Mouse (Mus musculus) v-Abl transformed pro-B cells (cell line): ENCODE measurements around the gene Usp20.

Experiments
- in situ Hi-C, 2 experiments: fragments of 400-800 bp; cut with MboI; formaldehyde crosslinking; loops; one replicate each; pipeline ENCODE4 v1.15.1; 2025; ENCODE audit not compliant: unreplicated experiment in 2 of 2

Usp20 gene

DNA sequence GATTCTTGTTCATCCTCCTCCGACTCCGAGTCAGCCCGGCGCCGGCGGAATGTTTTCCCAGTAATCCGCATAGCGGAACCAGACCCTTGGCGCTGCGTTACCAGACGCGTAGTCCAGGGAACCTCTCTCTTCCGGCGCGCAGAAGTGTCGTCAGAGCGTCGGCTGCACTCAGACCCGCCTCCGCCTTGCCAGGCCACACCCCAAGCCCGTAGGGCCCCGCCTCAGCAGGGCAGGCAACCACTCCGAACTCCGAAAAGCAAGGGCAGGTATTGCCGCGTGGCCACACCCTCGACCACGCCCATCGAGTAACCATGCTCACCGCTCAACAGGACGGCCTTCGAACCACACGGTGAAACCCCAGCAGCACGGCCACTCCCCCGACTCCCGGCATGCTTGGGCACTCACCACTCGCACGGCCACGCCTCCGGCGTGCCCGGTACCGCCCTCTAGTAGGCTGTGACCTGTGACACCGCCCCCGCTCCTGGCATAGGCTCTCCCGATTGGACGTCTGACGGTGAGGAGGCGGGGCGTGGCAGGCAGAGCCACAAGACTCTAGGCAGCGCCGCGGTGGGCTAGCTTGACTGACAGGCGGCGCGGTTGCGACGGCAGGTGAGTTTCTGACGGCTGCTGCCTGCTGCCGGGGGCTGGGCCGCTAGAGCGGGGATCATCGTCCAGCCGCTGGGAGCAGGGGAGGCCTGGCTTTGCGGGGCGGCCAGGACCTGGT is at the start of gene Usp20, which contains the start of gene BC005624:
Gene Usp20, plus strand, starts transcription at position 490 of the 724 bp plus-strand sequence.
Gene BC005624, minus strand, starts transcription at position 412 of the 724 bp plus-strand sequence.
- in situ Hi-C loops = no loop called here

DNA sequence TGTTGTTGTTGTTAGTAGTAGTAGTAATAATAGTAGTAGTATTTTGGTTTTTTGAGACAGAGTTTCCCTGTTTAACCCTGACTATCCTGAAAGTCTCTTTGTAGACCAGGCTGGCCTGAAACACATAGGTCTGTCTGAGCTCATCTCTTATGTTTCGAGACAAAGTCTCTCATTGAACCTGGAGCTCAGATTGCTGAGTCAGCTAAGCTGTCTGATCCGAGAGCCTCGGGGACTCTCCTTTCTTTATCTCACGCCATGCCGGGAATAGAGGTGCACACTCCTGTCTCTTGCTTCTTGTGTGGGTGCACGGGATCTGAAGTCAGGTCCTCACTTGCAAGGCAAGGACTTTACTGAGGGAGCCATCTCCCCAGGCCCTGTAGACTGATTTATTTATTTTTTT is 49.0 kb upstream of the Usp20 start:
- in situ Hi-C loops = loop anchor here (5.0 to 10.0 kb wide), 5 partner anchors 41 to 888 kb away; partner anchors contain the start of gene Wdr34 (in 1 of the 2)

DNA sequence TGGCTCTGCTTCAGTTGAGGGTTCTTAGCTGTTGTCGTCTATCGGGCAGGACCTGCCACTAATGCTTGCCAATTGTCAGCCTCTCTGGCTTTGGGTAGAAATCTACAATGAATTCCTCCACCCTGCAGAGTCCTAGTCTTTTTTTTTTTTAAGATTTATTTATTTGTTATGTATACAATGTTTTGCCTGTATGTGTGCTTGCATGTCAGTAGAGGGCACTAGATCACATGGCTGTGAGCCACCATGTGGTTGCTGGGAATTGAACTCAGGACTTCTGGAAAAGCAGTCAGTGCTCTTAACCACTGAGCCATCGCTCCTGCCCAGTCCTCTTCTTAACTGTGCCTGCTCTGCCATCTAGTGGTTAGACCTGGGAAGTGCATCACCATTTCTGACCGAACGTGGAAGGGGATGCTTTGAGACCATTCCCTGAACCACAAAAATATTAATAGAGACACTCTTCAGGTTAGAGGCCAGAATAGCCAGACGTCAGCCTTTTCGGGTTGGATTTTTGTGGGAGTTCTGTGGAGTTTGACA is 48.1 kb upstream of the Usp20 start:
- in situ Hi-C loops = loop anchor here (5.0 to 10.0 kb wide), 5 partner anchors 42 to 889 kb away; partner anchors contain the start of gene Wdr34 (in 1 of the 2)

DNA sequence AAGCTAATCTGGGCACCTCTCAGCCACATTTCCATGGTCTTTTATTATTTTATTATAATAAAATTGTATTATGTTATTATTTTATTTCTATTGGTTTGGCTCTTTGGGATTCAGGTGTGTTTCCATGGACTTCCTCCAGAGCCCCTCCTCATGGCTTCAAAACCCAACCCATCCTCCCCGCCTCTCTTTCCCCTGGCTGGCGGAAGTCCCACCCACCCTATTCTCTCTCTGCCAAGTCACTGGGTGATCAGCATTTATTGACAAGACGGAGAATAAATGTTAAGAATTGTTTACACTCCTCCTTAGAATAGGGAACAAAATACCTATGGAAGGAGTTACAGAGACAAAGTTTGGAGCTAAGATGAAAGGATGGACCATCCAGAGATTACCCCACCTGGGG is 45.3 kb upstream of the Usp20 start:
- in situ Hi-C loops = loop anchor here in 1 of 2 experiments (10.0 kb wide), 2 partner anchors 112 to 892 kb away; partner anchors contain the start of gene Wdr34

DNA sequence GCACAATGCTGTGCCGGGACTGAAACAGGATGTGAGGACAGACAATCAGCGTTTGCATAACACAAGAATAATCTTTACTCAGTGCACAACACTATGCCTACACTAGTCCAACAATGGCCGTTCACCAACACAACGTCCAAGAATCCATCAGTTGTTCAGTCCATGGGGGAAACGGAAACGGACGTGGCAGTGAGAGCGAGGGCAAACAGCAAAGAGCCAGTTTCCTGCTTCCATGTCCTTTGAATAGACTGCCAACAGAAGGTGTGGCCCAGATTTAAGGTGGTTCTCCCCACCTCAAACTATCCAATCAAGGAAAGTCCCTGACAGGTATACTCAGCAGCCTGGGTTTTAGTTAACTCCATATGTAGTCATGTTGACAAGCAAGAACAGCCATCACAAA is 44.3 kb upstream of the Usp20 start:
- in situ Hi-C loops = loop anchor here in 1 of 2 experiments (10.0 kb wide), 2 partner anchors 113 to 893 kb away; partner anchors contain the start of gene Wdr34

DNA sequence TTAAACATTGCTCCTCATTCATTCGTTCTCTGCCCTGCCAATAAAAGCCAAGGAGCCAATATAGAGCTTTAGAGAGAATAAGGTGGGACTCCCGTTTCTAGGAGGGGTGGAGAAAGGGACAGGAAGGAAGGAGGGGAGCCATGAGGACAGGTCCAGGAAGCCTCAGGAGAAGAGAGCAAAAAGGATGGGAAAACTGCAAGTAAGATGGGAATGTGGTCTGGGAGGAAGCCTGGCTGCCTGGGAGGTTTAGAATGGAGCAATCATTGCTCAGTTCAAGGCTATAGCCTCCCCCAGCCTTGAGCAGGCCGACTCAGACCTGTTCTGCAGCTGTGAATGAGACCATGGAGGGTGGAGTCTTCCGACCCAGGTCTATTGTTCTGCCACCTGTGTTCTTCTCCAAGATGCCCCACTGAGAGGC is 43.5 kb upstream of the Usp20 start:
- in situ Hi-C loops = loop anchor here in 1 of 2 experiments (10.0 kb wide), 2 partner anchors 114 to 894 kb away; partner anchors contain the start of gene Wdr34

DNA sequence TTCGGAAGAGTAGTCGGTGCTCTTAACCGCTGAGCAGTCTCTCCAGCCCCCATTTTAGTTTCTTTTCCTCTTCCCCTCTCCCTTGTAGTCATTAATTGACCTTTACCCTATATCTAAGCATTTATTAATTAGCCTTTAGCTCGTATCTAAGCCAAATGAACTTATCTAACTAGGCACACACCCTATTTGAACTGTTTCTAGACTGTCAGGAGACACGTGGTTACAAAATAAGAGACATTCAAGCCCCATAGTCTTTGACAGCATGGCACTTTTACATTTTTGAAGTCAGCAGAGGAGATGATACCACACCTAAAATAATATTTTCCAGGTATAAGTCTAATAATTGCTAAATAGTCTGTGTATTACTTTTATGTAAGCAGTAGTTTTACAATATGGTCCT is 40.5 kb upstream of the Usp20 start:
- in situ Hi-C loops = loop anchor here in 1 of 2 experiments (5.0 kb wide), 1 partner anchor 509 kb away; no protein-coding TSS in a partner anchor

DNA sequence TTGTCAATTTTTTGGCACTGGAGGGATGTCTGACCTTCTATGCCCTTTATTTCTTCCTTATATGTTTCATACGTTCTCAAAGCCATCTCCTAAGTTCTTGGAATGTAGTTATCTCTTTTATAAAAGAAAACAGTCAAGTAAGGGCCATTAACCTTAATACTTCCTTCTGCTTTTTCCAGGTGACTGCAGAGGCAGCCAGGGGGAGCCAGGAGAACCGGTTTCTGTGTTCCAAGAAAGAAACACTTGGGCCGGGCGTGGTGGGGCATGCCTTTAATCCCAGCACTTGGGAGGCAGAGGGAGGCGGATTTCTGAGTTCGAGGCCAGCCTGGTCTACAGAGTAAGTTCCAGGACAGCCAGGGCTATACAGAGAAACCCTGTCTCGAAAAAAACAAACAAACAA is 40.0 kb upstream of the Usp20 start:
- in situ Hi-C loops = loop anchor here in 1 of 2 experiments (5.0 kb wide), 1 partner anchor 510 kb away; no protein-coding TSS in a partner anchor

DNA sequence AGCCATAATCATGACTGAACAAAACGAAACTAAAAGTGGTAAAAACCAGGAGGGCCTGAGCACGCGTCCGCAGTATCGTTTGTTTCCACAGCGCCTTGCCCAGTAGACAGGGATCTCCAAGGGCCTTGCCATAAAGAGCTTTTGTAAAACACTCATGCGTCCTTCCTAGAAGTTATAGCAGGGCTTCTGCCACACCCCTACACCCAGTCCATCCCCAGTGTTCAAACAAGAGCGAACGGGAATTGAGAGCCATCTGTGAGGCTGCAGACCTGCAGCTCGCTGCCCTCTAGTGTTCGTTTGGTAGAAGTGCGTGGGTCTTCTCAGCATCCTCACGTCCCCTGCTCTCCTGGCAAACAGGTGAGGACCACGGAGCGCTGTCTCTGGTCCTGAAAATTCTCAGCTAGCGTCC is 39.5 kb upstream of the Usp20 start:
- in situ Hi-C loops = loop anchor here in 1 of 2 experiments (5.0 kb wide), 1 partner anchor 510 kb away; no protein-coding TSS in a partner anchor

DNA sequence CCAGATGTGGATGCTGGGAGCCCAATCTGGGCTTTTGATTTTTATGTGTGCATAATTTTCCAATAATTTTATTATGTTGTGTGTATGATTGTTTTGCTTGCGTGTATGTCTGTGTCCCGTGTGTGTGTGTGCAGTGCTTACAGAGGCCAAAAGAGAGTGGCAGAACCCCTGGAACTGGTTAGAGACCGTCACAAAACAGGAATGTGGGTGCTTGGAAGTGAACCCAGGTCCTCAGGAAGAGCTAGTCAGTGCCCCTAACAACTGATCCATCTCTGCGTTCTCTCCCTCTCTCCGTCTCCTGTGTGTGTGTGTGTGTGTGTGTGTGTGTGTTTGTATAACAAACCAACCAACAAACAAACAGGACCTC is 29.6 kb upstream of the Usp20 start:
- in situ Hi-C loops = no loop called here

DNA sequence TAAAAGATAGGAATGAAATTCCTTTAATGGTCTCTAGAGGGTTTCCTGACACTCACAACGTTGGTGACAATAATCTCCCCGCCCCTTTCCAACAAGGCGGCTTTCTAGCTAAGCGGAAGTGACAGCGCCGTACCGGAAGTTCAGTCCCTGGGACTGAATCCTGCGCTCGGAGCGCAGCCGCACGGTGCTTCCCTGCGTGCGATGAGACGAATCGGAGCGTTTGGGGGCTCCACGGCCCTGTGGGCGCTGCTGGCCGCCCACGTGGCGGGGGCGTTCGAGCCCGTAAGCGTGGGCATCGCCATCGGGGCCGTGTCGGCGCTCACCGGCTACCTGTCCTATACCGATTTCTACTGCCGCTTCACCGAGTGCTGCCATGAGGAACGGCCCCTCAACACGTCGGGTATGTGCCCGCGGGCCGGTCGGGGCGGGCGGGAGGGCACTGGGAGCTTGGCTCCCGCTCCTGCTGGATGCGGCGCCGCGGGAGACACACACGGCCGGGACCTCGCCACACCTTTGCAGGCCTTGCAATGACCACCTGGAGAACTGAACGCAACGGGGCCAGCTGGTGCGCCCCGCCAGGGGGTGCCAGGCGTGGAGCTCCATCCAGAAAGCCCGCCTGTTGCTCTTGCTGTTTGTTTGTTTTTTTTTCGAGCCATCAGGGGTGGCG is 29.1 kb upstream of the Usp20 start, which contains the start of gene Tor1b:
Gene Tor1b, plus strand, starts transcription at position 136 of the 667 bp plus-strand sequence.
- in situ Hi-C loops = no loop called here

DNA sequence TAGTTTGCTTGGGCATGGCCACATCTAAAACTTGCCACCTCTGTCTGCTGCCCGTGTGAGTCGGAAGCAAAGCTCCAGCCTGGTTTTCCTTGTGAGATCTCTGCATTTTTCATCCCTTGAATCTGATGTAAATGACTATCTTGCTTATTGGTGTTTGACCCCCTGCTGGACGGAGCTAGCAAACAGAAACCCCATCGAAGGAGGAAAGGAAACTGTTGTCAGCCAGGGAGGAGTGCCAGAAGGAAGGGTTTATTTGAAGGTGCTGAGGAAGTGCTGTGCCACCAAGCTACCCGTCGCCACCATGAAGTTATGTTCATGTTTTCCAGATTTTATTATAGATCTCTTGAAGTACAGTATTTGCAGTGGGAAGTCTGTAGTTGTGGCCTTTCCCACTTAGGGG is 27.3 kb upstream of the Usp20 start:
- in situ Hi-C loops = no loop called here

DNA sequence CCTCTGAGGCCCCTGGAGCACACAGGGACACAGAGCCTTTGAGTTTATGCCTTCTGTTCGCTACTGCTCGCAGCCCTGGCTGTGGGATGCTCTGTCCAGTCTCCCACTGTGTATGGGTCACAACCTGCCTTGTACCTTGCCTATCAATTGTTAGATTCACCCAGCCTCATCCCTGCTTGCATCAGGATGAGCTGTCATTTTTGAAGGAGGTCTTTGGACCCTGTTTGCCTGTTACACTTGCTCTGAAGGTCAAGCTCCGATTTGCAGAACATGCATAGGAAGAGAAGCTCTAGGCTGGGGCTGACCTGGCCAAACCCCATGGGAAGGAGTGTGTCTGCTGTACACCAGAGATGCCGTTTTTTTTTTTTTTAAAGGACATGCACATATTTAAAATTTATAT is 24.6 kb upstream of the Usp20 start:
- in situ Hi-C loops = no loop called here

DNA sequence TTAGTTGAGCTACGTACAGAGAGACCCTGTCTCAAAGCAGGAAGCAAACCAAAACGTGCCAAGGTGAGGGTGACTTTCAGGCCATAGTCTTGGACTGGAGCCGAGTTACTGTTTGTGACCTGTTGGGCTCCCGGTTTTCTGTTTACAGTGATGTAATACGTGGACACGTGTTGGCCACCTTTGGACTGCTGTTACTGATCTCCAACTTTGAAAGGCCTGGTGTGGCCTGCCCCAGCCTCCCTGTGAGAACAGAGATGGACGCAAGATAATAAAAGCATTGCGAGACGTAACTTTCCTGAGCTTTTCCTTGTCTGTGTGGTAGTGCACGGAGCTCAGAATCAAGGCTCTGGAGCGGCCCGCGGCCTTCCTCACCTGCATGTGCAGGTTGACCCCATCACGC is 23.4 kb upstream of the Usp20 start:
- in situ Hi-C loops = no loop called here

DNA sequence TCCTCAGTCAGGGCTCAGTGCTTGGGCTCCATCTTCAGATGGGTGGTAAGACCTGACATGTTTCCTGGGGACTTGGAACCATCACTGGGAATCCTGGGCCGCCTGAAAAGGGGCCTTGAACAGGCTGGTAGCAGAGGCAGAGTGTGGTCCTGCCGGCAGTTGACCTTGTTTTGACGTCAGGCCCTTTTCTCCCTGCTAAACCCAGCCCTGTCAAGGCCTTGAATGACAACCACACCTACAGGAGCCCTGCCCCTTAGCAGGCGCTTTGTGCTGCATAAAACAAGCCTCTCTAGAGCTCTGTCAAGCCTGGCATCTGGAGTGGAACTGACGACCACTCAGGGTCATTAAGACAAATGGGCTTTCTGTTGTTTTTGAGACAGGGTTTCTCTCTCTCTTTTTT is 22.2 kb upstream of the Usp20 start:
- in situ Hi-C loops = no loop called here

DNA sequence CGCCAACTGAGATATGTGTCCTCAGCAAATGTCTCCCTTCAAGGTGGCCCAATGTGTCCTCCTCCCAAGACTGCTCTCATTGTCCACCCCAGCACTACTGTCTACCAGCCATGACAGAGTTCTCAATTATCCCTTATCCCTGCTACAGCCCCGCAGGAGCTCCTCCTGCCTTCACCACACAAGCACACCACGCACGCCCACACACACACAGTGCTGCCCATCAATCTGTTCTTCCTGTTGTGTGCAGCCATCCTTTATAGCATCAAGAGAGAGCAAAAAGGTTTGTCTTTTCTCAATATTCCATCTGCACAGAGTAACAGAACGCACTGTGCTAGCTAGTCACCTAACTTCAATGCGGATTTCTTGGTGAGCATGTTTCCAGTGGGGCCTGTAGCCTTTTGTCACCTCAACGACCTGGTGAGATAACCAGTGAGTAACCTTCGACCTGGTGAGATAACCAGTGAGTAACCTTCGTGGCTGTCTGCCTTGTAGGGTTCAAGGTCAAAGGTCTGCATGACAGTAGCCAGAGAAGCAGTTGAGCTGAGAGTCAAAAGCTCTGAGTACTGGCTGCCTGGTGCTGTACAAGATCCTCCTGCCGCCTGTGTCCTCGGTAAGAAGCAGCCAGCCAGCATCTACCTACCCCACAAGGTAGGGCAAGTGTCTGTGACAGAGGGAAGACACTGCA is 19.4 kb upstream of the Usp20 start:
- in situ Hi-C loops = no loop called here

DNA sequence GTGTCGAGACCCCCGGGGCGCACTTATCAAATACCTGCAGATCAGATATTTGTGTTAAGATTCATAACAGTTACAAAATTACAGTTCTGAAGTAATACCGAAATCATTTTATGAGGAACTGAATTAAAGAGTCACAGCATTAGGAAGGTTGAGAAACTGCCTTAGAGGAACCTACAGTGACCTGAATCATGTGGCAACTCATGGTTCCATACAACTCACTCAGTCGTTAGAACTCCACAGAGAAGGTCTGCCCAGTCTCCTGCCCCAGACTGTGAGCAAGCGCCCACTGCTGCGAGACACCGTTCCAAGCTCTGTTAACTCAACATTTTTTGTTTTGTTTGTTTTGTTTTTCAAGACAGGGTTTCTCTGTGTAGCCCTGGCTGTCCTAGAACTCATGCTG is 16.5 kb upstream of the Usp20 start:
- in situ Hi-C loops = no loop called here

DNA sequence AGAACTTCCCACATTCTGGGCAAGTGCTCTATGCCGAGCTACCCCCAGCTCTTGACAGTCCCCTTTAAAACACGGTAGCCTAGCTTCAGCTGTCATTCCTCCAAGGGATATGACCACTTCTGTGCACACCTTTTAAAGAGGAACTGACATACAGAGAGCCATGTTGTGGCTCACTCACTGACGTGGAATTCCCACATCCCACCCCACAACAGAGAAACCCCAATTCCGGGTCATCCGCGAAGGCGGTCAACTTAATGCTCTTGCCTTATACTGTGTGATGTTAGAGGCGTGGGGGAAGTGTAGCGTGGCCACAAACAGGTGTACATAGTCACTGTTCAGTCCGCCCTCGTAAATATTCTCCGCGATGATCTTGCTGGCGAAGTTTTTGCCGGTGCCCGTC is 15.3 kb upstream of the Usp20 start:
- in situ Hi-C loops = no loop called here

DNA sequence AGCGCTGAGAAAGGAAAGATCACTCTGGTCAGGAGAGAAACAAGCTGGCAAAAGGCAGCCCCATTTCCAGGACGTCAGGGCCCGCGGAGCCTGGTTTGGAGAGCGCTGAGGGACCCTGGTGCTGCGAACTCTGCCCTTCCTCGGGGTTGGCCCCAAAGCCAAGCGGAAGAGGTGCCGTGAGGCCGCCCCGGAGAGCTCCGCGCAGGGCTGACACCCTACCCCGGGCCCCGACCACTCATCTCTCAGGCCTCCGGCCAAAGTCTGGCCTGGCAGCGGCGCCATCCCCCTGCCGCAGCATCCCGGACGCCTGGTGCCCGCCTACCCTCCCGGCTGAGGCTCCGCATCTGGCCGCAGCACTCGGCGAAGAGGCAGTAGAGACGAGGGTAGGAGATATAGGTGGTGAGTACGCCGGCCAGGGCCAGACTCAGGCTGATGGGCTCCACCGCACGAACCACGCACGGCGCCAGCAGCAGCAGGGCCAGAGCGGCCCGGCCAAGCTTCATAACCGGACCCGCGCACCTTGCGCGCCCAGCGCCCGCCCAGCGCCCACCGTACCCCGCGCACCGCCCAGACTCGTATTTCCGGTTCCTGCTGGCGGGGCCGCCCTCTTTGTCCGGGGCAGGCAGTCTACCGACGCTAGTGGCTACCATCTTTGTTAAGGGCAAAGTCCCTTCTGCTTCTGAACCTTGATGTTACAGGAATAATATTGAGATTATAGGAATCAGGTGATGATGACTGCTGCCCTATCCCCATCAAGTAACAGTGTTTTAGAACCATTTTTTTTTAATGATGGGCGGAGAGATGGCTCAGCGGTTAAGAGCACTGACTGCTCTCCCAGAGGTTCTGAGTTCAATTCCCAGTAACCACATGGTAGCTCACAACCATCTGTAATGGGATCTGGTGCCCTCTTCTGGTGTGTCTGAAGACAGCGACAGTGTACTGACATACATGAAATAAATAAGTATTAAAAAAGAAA is 14.4 kb upstream of the Usp20 start, which contains the start of gene Tor1a:
Gene Tor1a, minus strand, starts transcription at position 582 of the 976 bp plus-strand sequence.
- in situ Hi-C loops = no loop called here
